Mouse (Mus musculus): ENCODE data around the gene Tagln3.

DNA sequence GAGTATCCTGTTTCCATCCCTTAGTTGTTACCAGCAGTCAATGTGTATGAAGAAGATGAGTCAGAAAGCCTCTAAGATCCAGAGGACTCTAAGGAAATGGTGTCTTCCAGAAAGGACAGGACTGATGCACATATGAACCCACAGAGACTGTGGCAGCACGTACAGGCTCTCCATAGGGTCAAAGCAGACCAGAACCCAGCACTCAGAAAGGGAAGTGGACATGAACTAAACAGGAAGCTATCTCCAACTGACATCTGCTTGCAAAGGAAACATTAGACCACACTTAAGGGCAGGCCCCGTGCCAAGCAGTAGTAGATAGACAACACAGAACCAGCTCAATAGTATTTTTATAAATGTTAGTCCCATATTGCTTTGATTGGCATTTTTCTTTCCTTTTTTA, 58.3 kb downstream of the Tagln3 start:
- TF ChIP-seq CTCF (IDR thresholded peaks at IDR 0.05; ENCODE audit: low read depth) = no peak
- peak; percentile 35; the same call in 1 of the 2 replicates for TF ChIP-seq EP300 (IDR thresholded peaks at IDR 0.05; ENCODE audit: low read depth)
